Mouse (Mus musculus): ENCODE data around the gene Syne3.
A peak's percentile ranks its signal among the peaks of the same experiment; 100 is the strongest.

Syne3 gene

DNA sequence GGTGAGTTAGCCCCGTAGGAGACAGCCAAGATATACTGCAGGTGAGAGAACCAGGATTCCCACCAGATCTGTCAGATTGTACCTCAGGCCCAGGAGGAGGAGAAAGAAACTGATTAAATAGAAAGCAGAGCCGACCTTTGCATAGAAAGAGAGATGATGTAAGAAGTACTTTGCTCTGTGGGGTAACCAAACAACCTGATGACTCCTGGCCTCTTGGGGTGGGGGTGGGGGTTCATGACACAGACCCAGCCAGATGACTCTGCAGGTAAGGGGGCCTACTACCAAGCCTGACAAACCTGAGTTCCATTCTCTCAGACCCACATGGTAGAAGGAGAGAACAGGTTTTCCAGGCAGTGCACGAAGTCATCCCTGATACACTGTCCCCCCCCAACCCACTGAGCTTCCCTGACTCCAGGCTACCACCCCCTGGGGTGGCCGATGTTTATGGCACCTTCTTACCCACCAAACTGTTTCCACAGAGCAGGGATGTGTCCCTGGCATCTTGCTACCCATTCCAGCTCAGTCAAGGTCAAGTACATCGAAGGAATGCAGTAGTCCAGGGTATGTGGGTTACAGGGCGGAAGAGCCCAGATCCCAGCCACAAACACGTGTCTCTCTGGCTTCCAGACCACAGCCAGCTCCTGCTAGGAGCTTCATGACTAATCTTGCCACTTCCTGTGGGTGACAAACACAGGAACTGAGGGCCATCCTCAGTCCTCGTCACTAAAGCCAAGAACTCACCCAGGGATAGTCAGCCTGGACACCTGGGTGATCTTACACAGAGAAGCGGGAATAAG, 8.9 kb downstream of the Syne3 start:
- DNase-seq (ENCODE audit: low read depth, low spot score), result no peak

DNA sequence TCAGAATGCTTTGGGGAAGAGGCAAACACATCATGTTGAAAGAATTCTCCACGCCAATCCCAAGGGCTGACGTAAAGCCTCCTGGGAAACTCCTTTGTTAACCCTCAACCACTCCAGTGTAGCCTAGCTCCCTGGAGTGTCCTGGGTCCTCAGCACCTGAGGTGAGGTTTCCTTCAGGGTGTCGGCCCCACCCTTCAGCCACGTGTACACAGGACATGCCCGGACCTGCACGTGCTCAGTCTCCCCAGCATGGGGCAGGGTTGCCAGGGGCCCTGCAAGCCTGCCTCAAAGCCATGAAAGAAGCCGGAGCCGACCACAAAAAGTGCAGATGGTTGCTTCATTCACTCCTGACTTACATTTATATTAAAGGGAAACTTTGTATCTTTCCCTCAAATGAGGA, 10.4 kb downstream of the Syne3 start:
- peak; percentile 64 for DNase-seq (ENCODE audit: low read depth, low spot score)

DNA sequence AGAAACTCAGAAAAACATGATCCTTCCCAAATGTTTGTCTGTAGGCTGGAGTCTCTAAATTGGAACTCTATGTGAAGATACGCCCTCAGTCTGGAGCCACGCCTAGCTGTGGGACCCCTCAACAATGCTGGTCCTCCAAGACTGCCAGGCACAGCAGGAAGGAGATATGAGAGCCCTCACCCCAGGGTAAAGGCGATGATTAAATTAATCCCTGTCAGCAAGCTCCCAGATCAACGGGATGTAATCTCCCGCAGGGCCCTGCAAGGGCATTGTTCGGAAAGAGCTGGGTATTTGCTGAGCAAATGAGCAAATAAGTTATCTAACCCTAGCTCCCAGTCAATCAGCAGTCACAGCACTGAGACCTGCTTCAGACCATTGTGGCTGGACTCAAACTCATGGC, 11.1 kb downstream of the Syne3 start:
- no peak for DNase-seq (ENCODE audit: low read depth, low spot score)

DNA sequence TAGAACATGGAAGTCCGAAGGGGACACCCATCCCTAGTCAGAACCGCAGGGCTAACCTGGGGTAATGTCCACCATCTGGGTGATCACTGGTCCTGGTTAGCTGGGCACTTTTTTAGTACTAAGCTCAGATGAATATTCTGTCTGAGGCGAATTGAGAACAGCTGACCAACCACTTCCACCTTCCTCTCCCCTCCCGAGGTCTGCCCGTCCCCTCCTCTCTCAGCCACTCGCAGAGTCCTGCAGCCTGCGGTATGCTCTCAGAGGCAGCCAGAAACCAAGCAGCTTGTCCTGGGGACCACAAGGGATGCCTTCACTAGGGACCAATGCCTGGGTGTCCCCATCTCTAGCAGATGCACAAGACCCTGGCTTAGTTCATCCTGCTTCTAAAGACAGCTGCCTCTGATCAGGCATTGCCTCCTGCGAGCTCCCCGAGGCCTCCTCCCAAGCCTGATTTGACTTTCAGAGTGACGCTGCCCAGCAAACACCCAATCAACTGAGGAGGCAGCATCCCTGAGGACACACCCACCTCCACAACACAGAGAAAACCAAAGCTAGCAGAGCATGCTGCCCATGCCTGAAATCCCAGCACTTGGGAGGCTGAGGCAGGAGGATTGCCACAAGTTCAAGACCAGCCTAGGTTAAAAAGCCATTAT, 11.8 kb downstream of the Syne3 start:
- DNase-seq (ENCODE audit: low read depth, low spot score), result peak; percentile 50

DNA sequence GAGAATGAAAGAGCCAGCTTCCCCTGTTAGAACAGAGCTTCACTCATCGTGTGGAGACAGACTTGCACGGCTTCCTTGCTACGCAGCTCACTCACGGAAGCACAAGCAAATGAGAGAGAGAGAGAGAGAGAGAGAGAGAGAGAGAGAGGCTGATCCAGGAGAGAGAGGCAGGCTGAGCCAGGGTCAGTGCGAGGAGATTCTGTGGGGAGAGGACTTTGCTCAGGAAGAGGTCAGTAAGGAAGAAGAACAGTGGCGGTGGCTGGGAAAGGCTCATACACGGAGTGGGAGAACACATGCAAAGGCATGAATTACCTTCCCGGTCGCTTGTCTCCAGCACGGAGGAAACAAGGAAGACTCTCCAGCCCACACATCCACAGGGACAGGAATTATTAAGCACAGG, 12.4 kb downstream of the Syne3 start:
- no peak for DNase-seq (ENCODE audit: low read depth, low spot score)

- DNase-seq (ENCODE audit: low read depth, low spot score), result peak; percentile 47
These were observed 13.4 kb downstream of the Syne3 start for GRCm38 (mm10) chr12:104996012-104996728.

DNA sequence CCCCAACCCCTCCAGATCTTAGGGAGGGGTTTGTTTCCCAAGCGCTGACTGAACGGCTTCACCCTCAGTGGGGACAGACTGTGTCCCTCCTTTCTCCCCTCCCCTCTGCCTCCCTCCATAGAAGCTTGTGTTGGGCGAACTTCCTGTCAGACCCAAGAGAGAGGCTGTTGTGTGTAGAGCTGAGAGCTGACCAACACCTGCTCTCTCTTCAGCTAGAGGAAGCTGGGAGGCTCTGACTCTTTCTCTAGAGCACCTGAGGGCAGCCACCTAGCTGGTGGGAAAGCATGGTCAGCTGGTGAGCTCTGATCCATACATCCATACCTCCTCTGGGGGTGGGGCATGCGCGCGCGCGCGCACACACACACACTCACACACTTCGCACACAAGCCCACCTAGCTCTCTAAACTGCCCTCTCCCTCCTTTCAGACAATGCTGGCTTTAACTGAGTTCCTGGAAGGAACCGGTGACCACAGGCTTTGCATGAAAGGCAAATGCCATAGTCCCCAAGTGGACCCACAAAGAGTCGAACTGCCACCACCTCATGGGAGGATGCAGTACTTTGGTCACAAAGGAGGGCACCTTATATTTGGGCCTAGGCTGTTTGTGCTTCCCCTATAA, 14.2 kb downstream of the Syne3 start:
- no peak for DNase-seq (ENCODE audit: low read depth, low spot score)

DNA sequence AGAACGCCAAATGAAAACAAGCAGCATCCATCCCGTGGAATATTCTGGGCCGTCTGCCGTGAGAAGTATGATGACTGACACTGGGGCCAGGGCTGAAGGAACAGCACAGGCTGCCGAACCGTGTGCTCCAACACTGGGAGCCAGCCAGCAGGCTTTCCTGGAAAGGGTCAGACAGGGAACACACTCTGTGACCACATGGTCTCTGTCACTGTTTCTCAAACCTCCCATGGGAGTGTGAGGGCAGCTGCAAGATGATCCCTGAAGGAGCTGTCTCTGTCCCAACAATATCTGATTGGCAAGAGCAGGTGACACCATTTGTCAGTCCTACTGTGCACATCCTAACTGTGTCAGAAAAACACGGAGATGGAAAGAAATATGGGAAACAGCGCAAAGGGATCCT, 16.8 kb downstream of the Syne3 start:
- no peak for DNase-seq (ENCODE audit: low read depth, low spot score)

DNA sequence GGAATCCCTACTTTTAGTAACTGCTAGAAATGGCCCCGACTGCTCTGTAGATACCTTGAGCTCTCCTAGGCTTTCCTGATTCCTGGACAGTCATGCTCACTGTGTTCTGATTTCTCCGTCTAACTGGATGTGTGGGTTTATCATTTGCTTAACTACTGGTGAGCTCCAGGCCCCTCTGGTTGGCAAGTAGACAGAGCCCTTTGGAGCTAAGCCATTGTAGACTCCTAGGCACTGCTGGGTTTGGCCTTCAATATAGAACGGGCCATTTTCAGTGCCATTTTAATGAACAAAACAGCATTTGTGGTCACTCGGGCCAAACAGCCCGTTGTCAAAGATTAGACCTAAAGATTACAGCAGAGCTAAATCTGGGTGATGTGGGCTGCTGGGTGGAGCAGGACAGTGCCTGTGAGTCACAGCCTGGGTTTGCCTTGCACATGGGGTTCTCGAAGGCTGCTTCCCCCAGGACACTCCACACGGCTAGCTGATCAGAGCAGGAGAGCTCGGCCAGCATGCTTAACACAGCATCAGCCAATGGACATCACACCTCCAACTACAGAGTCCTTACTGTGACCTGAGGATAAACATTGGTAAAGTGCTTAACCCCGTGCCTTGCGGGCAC, 17.4 kb downstream of the Syne3 start:
- no peak for DNase-seq (ENCODE audit: low read depth, low spot score)

DNA sequence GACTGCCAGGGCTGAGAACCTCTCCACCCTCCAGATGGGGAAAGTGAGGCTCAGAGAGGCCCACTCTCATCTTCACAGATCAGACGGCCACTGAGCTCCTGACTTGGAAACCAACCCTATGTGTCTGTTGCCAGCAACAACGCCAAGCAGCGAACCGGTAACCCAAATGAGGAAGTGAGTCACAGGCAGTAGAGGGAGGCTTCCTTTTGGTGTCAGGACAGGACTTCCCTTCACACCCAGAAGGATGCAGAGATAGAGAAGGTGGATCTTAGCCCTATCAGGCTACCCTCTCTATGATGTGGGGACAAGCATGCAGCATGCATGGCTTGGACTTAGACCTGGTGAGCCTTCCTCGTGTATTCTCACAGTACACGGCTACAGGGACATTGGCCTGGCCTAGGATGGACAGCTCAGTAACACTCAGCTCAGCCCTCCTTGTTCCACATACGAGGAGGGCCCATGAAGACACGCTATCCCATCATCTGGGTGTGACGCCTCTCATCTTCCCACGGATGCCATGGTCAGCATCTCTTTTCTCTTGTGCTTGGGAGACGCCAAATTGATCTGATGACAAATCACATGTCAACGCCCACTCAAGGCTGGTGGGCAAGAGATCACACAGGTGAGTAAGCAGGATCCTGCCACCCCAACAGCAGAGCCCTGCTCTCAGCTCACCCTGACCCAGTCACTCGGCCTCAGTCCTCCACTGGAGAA, 18.7 kb downstream of the Syne3 start:
- DNase-seq (ENCODE audit: low read depth, low spot score), result no peak

- no peak for DNase-seq (ENCODE audit: low read depth, low spot score)
These were observed 21.7 kb downstream of the Syne3 start for GRCm38 (mm10) chr12:104987936-104988335.

GRCm38 (mm10) chr12:104986781-104987180, 22.8 kb downstream of the Syne3 start:
- no peak for DNase-seq (ENCODE audit: low read depth, low spot score)

- DNase-seq (ENCODE audit: low read depth, low spot score), result no peak
These were observed 23.6 kb downstream of the Syne3 start for GRCm38 (mm10) chr12:104986001-104986400.

DNA sequence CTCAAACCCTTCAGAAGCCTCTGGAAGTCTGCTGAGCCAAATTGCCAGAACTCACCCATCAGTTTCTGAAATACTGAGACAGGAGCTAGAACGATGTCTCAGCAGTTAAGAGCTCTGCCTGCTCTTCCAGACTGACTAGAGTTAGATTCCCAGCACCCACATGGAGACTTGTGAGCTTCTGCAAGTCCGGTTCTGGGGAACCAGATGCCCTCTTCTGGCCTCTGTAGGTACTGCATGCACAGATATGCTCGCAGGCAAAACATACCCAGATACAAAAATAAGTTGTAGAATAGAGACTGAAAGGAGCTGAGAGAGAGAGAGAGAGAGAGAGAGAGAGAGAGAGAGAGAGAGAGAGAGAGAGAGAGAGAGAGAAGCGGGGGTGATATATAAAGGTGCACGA, 24.5 kb downstream of the Syne3 start:
- peak; percentile 74 for DNase-seq (ENCODE audit: low read depth, low spot score)

DNA sequence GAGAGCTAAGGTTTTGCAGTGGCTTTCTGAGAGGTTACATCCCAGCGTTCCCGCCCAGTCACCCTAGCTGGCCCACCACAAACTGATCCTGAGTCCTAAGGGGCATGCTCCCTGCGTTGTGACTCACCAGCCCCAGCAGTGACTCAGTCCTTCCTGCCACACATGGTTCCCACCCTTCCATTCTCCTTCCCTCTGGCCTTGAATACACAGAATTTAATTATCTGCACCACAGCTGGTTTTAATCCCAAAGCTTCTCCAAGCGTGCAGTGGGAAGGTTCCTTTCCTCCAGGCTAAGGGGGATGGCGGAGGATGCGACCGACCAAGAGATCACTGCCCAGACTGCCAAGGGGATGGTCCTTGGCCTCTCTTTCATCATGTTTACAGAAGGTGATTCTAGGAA, 26.1 kb downstream of the Syne3 start:
- DNase-seq (ENCODE audit: low read depth, low spot score), result no peak

GRCm38 (mm10) chr12:104978943-104979723, 30.5 kb downstream of the Syne3 start:
- DNase-seq (ENCODE audit: low read depth, low spot score), result no peak

- DNase-seq (ENCODE audit: low read depth, low spot score), result peak; percentile 47
These were observed 31.2 kb downstream of the Syne3 start for GRCm38 (mm10) chr12:104978420-104978819.

GRCm38 (mm10) chr12:104976903-104977302, 32.7 kb downstream of the Syne3 start:
- DNase-seq (ENCODE audit: low read depth, low spot score), result no peak

GRCm38 (mm10) chr12:104976331-104976817, 33.2 kb downstream of the Syne3 start:
- DNase-seq (ENCODE audit: low read depth, low spot score), result no peak

- no peak for DNase-seq (ENCODE audit: low read depth, low spot score)
These were observed 36.7 kb downstream of the Syne3 start for GRCm38 (mm10) chr12:104972860-104973259.

All from R1 (cell line).